Mouse (Mus musculus): ENCODE measurements at regions not wholly inside any gene's neighbourhood (a gene's known extent, or its start where the extent isn't known, plus 50 kb on each side); places are given as distances from the start of the nearest gene placed in this dataset.

- no peak overlapping the region for H3K27ac ChIP-seq (ENCODE audit: insufficient read depth, low read length)
- H3K4me1 ChIP-seq (ENCODE audit: control insufficient read depth, insufficient read depth, low read length), result no peaks in the 10 kb centered on the region
- no peak for TF ChIP-seq CTCF (IDR thresholded peaks at IDR 0.05; ENCODE audit: extremely low read depth, insufficient read depth, low read length)
- no peak for TF ChIP-seq POLR2A (IDR thresholded peaks at IDR 0.05; ENCODE audit: extremely low read depth, insufficient read depth, low read length)
- no peak overlapping the region for H3K4me3 ChIP-seq (ENCODE audit: insufficient read depth, low read length)
Observed at GRCm38 (mm10) chr6:136229791-136230190, 56.5 kb upstream of the Grin2b start.

- TF ChIP-seq CTCF (IDR thresholded peaks at IDR 0.05; ENCODE audit: extremely low read depth, insufficient read depth, low read length) (no peak), POLR2A (IDR thresholded peaks at IDR 0.05; ENCODE audit: extremely low read depth, insufficient read depth, low read length) (no peak)
- Histone ChIP-seq H3K4me1 (ENCODE audit: control insufficient read depth, insufficient read depth, low read length) (peaks cover 13% of the 10 kb centered on the region), H3K4me3 (ENCODE audit: insufficient read depth, low read length) (no peak overlapping the region), H3K27ac (ENCODE audit: insufficient read depth, low read length) (peak overlapping the region; percentile 13; the same call in 1 of the 2 replicates)
Observed at GRCm38 (mm10) chr6:136235473-136235872, 62.2 kb upstream of the Grin2b start.

GRCm38 (mm10) chr6:136238989-136239388 lies 65.7 kb upstream of the Grin2b start:
- peaks cover 19% of the 10 kb centered on the region for H3K4me1 ChIP-seq (ENCODE audit: control insufficient read depth, insufficient read depth, low read length)
- TF ChIP-seq CTCF (IDR thresholded peaks at IDR 0.05; ENCODE audit: extremely low read depth, insufficient read depth, low read length) (no peak), POLR2A (IDR thresholded peaks at IDR 0.05; ENCODE audit: extremely low read depth, insufficient read depth, low read length) (no peak)
- no peak overlapping the region for H3K27ac ChIP-seq (ENCODE audit: insufficient read depth, low read length)
- H3K4me3 ChIP-seq (ENCODE audit: insufficient read depth, low read length), result no peak overlapping the region

GRCm38 (mm10) chr6:136239416-136239815 lies 66.1 kb upstream of the Grin2b start:
- Histone ChIP-seq H3K4me3 (ENCODE audit: insufficient read depth, low read length) (no peak overlapping the region), H3K27ac (ENCODE audit: insufficient read depth, low read length) (peak overlapping the region; percentile 22; the same call in 1 of the 2 replicates), H3K4me1 (ENCODE audit: control insufficient read depth, insufficient read depth, low read length) (peaks cover 19% of the 10 kb centered on the region)
- no peak for TF ChIP-seq POLR2A (IDR thresholded peaks at IDR 0.05; ENCODE audit: extremely low read depth, insufficient read depth, low read length)
- TF ChIP-seq CTCF (IDR thresholded peaks at IDR 0.05; ENCODE audit: extremely low read depth, insufficient read depth, low read length), result no peak

DNA sequence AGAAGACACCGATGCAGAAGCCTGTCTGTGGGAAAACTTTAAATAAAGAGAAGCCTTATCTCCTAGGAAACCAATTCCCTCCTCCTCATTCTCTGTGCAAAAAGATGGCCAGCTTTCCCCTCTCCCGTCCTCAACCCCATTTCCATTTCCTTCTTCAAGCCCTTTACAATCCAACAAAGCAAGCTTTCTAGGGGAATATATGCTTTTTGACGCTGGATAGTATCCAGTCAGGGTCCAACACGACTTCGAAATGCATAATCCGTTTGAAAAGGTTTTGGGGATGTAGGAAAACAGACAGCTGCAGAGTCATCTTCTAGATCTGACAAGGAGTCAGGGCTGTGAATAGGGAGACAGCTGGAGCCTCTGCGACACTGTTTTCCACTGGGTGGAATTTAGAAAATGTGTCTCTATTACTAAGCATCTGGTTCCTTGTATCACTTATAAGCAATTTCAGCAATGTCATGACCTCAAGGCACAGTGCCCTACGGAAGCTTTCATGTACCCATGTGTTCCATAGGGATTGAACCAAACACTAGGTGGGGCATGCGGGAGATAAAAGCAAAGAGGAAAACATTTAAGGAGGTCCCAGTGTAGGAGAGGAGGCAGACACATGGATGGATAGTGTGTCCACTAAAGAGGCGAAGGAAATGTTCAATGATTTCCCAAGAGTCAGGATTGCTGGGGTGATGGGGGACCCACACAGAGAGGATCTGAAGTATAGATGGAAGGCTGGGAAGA lies 68.4 kb upstream of the Grin2b start:
- peak overlapping the region; percentile 92 for H3K27ac ChIP-seq (ENCODE audit: insufficient read depth, low read length)
- peaks cover 11% of the 10 kb centered on the region for H3K4me1 ChIP-seq (ENCODE audit: control insufficient read depth, insufficient read depth, low read length)
- H3K4me3 ChIP-seq (ENCODE audit: insufficient read depth, low read length), result no peak overlapping the region
- TF ChIP-seq CTCF (IDR thresholded peaks at IDR 0.05; ENCODE audit: extremely low read depth, insufficient read depth, low read length) (no peak), POLR2A (IDR thresholded peaks at IDR 0.05; ENCODE audit: extremely low read depth, insufficient read depth, low read length) (0 out of 2 replicates have a peak, but pooled peaks have one; percentile 28)

DNA sequence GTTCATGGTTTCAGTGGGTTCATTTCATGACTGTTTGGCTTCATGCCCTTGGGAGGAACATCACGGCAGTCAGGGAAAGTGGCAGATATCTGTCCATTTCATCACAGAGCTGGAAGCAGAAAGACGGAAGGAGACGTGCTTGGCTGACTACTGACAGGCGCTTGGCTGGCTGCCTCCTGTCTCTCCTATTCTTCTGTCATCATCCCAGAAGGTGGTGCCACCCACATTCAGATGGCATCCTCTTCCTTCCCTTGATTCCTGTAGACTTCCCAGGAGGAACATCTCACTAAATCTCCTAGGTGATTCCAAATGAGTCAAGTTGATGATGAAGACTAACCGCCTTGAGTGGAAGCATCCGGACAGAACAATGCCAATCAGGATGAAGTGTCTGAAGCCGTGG lies 71.6 kb upstream of the Grin2b start:
- H3K4me3 ChIP-seq (ENCODE audit: insufficient read depth, low read length), result no peak overlapping the region
- TF ChIP-seq POLR2A (IDR thresholded peaks at IDR 0.05; ENCODE audit: extremely low read depth, insufficient read depth, low read length) (no peak), CTCF (IDR thresholded peaks at IDR 0.05; ENCODE audit: extremely low read depth, insufficient read depth, low read length) (no peak)
- peaks cover 9% of the 10 kb centered on the region for H3K4me1 ChIP-seq (ENCODE audit: control insufficient read depth, insufficient read depth, low read length)
- H3K27ac ChIP-seq (ENCODE audit: insufficient read depth, low read length), result no peak overlapping the region

DNA sequence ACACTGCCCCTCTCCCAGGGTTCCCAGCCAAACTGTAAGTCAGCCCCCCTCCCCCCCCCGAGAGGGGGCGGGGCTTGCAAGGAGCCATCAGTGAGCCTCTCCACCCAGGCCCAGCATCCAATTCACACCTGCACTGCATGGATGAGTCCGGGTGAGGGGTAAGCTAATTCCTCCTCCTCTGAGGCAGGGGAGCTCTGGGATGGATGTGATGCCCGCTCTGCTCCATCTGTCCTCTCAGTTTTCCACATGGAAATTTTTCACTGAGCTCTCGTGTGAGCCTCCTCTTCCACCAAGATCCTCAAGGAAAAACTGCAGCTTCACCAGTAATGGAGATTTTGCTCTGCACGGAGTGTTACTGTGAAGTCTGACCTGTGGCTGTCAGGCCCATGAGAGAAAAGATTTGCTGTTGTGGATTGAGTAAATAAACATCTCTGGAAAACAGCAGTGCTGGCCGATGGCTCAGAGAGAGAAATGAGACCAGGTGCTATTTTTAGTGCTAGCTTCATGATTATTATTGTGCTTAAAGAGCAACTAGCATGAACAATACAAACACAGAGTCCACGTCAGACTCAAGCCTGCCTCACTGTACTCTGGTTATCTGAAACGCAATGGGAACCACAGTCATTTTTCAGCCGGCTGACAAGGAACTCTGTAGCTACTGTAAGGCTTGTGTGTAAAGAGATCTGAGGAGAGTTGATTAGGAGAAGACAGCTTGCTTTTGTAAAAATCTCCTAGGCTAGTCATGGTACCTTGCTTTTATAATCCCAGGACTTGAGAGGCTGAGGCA lies 71.4 kb upstream of the Gm8994 start:
- no peak overlapping the region for H3K27ac ChIP-seq (ENCODE audit: insufficient read depth, low read length)
- no peak for TF ChIP-seq CTCF (IDR thresholded peaks at IDR 0.05; ENCODE audit: extremely low read depth, insufficient read depth, low read length)
- TF ChIP-seq POLR2A (IDR thresholded peaks at IDR 0.05; ENCODE audit: extremely low read depth, insufficient read depth, low read length), result no peak

DNA sequence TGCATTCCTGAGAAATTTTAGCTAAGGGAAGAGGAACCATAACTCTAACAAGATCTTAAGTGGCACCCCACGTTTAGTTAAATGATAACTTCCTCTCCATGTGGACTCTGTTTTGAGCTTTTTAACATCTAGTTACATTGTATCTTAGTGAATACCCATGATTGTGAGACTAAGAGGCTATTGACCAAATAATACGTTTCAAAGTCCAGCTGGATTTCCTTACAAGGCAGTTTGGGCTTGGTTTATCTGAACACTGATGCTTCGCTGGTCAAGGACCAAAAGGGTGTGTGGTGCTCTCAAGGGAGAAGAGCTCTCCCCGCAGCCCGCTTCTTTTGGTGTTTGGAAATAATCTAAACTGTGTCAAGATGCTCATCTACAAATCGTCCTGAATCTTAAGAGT lies 51.6 kb upstream of the Gm8994 start:
- no peak for TF ChIP-seq POLR2A (IDR thresholded peaks at IDR 0.05; ENCODE audit: extremely low read depth, insufficient read depth, low read length)
- TF ChIP-seq CTCF (IDR thresholded peaks at IDR 0.05; ENCODE audit: extremely low read depth, insufficient read depth, low read length), result no peak
- H3K4me3 ChIP-seq (ENCODE audit: insufficient read depth, low read length), result no peak overlapping the region
- no peaks in the 10 kb centered on the region for H3K4me1 ChIP-seq (ENCODE audit: control insufficient read depth, insufficient read depth, low read length)
- H3K27ac ChIP-seq (ENCODE audit: insufficient read depth, low read length), result no peak overlapping the region

More for the DNA sequence above, 71.4 kb upstream of the Gm8994 start:
- H3K4me1 ChIP-seq (ENCODE audit: control insufficient read depth, insufficient read depth, low read length), result peaks cover 3% of the 10 kb centered on the region; the same call in 1 of the 2 replicates
- no peak overlapping the region for H3K4me3 ChIP-seq (ENCODE audit: insufficient read depth, low read length)

DNA sequence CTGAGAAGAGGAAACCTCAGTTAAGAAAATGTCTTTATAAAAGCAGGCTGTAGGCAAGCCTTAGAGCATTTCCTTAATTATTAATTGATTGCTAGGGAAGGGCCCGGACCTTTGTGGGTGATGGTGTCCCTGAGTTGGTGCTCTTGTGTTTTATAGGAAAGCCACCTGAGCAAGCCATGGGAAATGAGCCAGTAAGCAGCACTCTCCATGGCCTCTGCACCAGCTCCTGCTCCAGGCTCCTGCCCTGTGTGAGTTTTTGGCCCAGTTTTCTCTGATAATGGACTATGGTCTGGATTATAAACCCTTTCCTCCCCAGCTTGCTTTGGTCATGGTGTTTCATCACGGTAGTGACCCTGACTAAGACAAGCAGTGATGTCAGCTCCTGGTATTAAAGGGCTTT lies 50.6 kb upstream of the Gm8994 start:
- TF ChIP-seq CTCF (IDR thresholded peaks at IDR 0.05; ENCODE audit: extremely low read depth, insufficient read depth, low read length), result no peak
- TF ChIP-seq POLR2A (IDR thresholded peaks at IDR 0.05; ENCODE audit: extremely low read depth, insufficient read depth, low read length), result no peak
- no peak overlapping the region for H3K27ac ChIP-seq (ENCODE audit: insufficient read depth, low read length)
- H3K4me3 ChIP-seq (ENCODE audit: insufficient read depth, low read length), result no peak overlapping the region
- H3K4me1 ChIP-seq (ENCODE audit: control insufficient read depth, insufficient read depth, low read length), result no peaks in the 10 kb centered on the region
